Mouse (Mus musculus): ENCODE results near the gene Chml. TPM values are rescaled to one million over a fixed set of nuclear protein-coding genes. Genes with fewer than 3 reads are reported as not detected.

Gene Chml
- polyA plus RNA-seq, 1 experiment from 2014 or later: 0.83 TPM

- ATAC-seq (ENCODE audit: low read depth): no peak
- no peak within 1 kb of the TSS for H3K4me3 ChIP-seq (ENCODE audit: low read depth, low read length)
- H3K9ac ChIP-seq (ENCODE audit: low read depth, low read length): no peak within 1 kb of the TSS
- H3K27me3 ChIP-seq (ENCODE audit: control insufficient read depth, insufficient read depth, low read depth, low read length): no peaks in the 10 kb centered on the region
- no peak within 1 kb of the TSS for H3K4me2 ChIP-seq (ENCODE audit: low read depth, low read length)
- H3K27ac ChIP-seq (ENCODE audit: low read length): no peak within 1 kb of the TSS
- H3K4me1 ChIP-seq (ENCODE audit: control insufficient read depth, low read depth, low read length): peaks cover 3% of the 10 kb centered on the region
- no peaks in the 10 kb centered on the region for H3K36me3 ChIP-seq (ENCODE audit: control insufficient read depth, insufficient read depth)
- no peaks in the 10 kb centered on the region for H3K9me3 ChIP-seq (replicated peaks; ENCODE audit: control insufficient read depth, low read length)
- WGBS (ENCODE audit: insufficient replicate concordance): 56% methylated on average over 1 of the region's 1 CpGs
These were observed 5.6 kb upstream of the Chml start, which contains the start of gene Wdr64 for GRCm38 (mm10) chr1:175698293-175698692. TSS of gene Wdr64 (plus strand) at chr1:175698593.

GRCm38 (mm10) chr1:175693429-175693960 is 794 bp upstream of the Chml start:
- WGBS (ENCODE audit: insufficient replicate concordance): 32% methylated on average over 12 of the region's 12 CpGs
- no peak for ATAC-seq (ENCODE audit: low read depth)
- Histone ChIP-seq H3K4me1 (ENCODE audit: control insufficient read depth, low read depth, low read length) (peaks cover 11% of the 10 kb centered on the region), H3K27me3 (ENCODE audit: control insufficient read depth, insufficient read depth, low read depth, low read length) (no peaks in the 10 kb centered on the region), H3K9ac (ENCODE audit: low read depth, low read length) (peak overlapping the region; percentile 64), H3K9me3 (replicated peaks; ENCODE audit: control insufficient read depth, low read length) (no peaks in the 10 kb centered on the region), H3K4me2 (ENCODE audit: low read depth, low read length) (peak overlapping the region; percentile 99), H3K27ac (ENCODE audit: low read length) (peak overlapping the region; percentile 45; the same call in 1 of the 2 replicates), H3K4me3 (ENCODE audit: low read depth, low read length) (peak overlapping the region; percentile 80), H3K36me3 (ENCODE audit: control insufficient read depth, insufficient read depth) (no peaks in the 10 kb centered on the region)

- Histone ChIP-seq H3K36me3 (ENCODE audit: control insufficient read depth, insufficient read depth) (no peaks in the 10 kb centered on the region), H3K9ac (ENCODE audit: low read depth, low read length) (peak overlapping the region; percentile 64), H3K27me3 (ENCODE audit: control insufficient read depth, insufficient read depth, low read depth, low read length) (no peaks in the 10 kb centered on the region), H3K4me3 (ENCODE audit: low read depth, low read length) (peak overlapping the region; percentile 80), H3K27ac (ENCODE audit: low read length) (peak overlapping the region; percentile 45; the same call in 1 of the 2 replicates), H3K9me3 (replicated peaks; ENCODE audit: control insufficient read depth, low read length) (no peaks in the 10 kb centered on the region), H3K4me2 (ENCODE audit: low read depth, low read length) (peak overlapping the region; percentile 99), H3K4me1 (ENCODE audit: control insufficient read depth, low read depth, low read length) (peaks cover 11% of the 10 kb centered on the region)
- no peak for ATAC-seq (ENCODE audit: low read depth)
- WGBS (ENCODE audit: insufficient replicate concordance): under 1% methylated on average over 17 of the region's 17 CpGs
These were observed 278 bp upstream of the Chml start for GRCm38 (mm10) chr1:175692997-175693361.

GRCm38 (mm10) chr1:175691686-175692245 is 935 bp downstream of the Chml start:
- peak overlapping the region; percentile 83 for H3K9ac ChIP-seq (ENCODE audit: low read depth, low read length)
- no peaks in the 10 kb centered on the region for H3K27me3 ChIP-seq (ENCODE audit: control insufficient read depth, insufficient read depth, low read depth, low read length)
- H3K4me1 ChIP-seq (ENCODE audit: control insufficient read depth, low read depth, low read length): peaks cover 11% of the 10 kb centered on the region
- H3K4me2 ChIP-seq (ENCODE audit: low read depth, low read length): peak overlapping the region; percentile 99
- WGBS (ENCODE audit: insufficient replicate concordance): under 1% methylated on average over 22 of the region's 22 CpGs
- no peak; the same call in 1 of the 2 replicates for ATAC-seq (ENCODE audit: low read depth)
- peak overlapping the region; percentile 76 for H3K27ac ChIP-seq (ENCODE audit: low read length)
- no peaks in the 10 kb centered on the region for H3K9me3 ChIP-seq (replicated peaks; ENCODE audit: control insufficient read depth, low read length)
- no peaks in the 10 kb centered on the region for H3K36me3 ChIP-seq (ENCODE audit: control insufficient read depth, insufficient read depth)
- peak overlapping the region; percentile 80 for H3K4me3 ChIP-seq (ENCODE audit: low read depth, low read length)

- Histone ChIP-seq H3K4me2 (ENCODE audit: low read depth, low read length) (no peak overlapping the region), H3K4me3 (ENCODE audit: low read depth, low read length) (no peak overlapping the region), H3K9ac (ENCODE audit: low read depth, low read length) (no peak overlapping the region), H3K4me1 (ENCODE audit: control insufficient read depth, low read depth, low read length) (no peaks in the 10 kb centered on the region), H3K9me3 (replicated peaks; ENCODE audit: control insufficient read depth, low read length) (no peaks in the 10 kb centered on the region), H3K27me3 (ENCODE audit: control insufficient read depth, insufficient read depth, low read depth, low read length) (no peaks in the 10 kb centered on the region), H3K36me3 (ENCODE audit: control insufficient read depth, insufficient read depth) (no peaks in the 10 kb centered on the region), H3K27ac (ENCODE audit: low read length) (no peak overlapping the region)
- 64% methylated on average over 5 of the region's 6 CpGs for WGBS (ENCODE audit: insufficient replicate concordance)
- ATAC-seq (ENCODE audit: low read depth): no peak
These were observed 11.7 kb downstream of the Chml start for GRCm38 (mm10) chr1:175680995-175681394.

GRCm38 (mm10) chr1:175677459-175677858 is 15.2 kb downstream of the Chml start:
- Histone ChIP-seq H3K4me1 (ENCODE audit: control insufficient read depth, low read depth, low read length) (no peaks in the 10 kb centered on the region), H3K4me2 (ENCODE audit: low read depth, low read length) (no peak overlapping the region), H3K9me3 (replicated peaks; ENCODE audit: control insufficient read depth, low read length) (no peaks in the 10 kb centered on the region), H3K4me3 (ENCODE audit: low read depth, low read length) (no peak overlapping the region), H3K36me3 (ENCODE audit: control insufficient read depth, insufficient read depth) (no peaks in the 10 kb centered on the region), H3K9ac (ENCODE audit: low read depth, low read length) (no peak overlapping the region), H3K27me3 (ENCODE audit: control insufficient read depth, insufficient read depth, low read depth, low read length) (no peaks in the 10 kb centered on the region), H3K27ac (ENCODE audit: low read length) (no peak overlapping the region)
- ATAC-seq (ENCODE audit: low read depth): no peak
- 58% methylated on average over 6 of the region's 6 CpGs for WGBS (ENCODE audit: insufficient replicate concordance)

- H3K27me3 ChIP-seq (ENCODE audit: control insufficient read depth, insufficient read depth, low read depth, low read length): no peaks in the 10 kb centered on the region
- no peaks in the 10 kb centered on the region for H3K9me3 ChIP-seq (replicated peaks; ENCODE audit: control insufficient read depth, low read length)
- no peak for ATAC-seq (ENCODE audit: low read depth)
- no peaks in the 10 kb centered on the region for H3K36me3 ChIP-seq (ENCODE audit: control insufficient read depth, insufficient read depth)
- H3K4me3 ChIP-seq (ENCODE audit: low read depth, low read length): no peak overlapping the region
- no peaks in the 10 kb centered on the region for H3K4me1 ChIP-seq (ENCODE audit: control insufficient read depth, low read depth, low read length)
- 65% methylated on average over 6 of the region's 6 CpGs for WGBS (ENCODE audit: insufficient replicate concordance)
- H3K27ac ChIP-seq (ENCODE audit: low read length): no peak overlapping the region
- no peak overlapping the region for H3K9ac ChIP-seq (ENCODE audit: low read depth, low read length)
- H3K4me2 ChIP-seq (ENCODE audit: low read depth, low read length): no peak overlapping the region
These were observed 17.6 kb downstream of the Chml start for GRCm38 (mm10) chr1:175675116-175675515.

GRCm38 (mm10) chr1:175673563-175674325 is 19.0 kb downstream of the Chml start:
- ATAC-seq (ENCODE audit: low read depth): no peak
- WGBS (ENCODE audit: insufficient replicate concordance): 61% methylated on average over 7 of the region's 7 CpGs

GRCm38 (mm10) chr1:175671626-175672025 is 21.1 kb downstream of the Chml start:
- no peaks in the 10 kb centered on the region for H3K27me3 ChIP-seq (ENCODE audit: control insufficient read depth, insufficient read depth, low read depth, low read length)
- H3K9ac ChIP-seq (ENCODE audit: low read depth, low read length): no peak overlapping the region
- H3K27ac ChIP-seq (ENCODE audit: low read length): no peak overlapping the region
- no peak overlapping the region for H3K4me2 ChIP-seq (ENCODE audit: low read depth, low read length)
- no peaks in the 10 kb centered on the region for H3K9me3 ChIP-seq (replicated peaks; ENCODE audit: control insufficient read depth, low read length)
- H3K4me3 ChIP-seq (ENCODE audit: low read depth, low read length): no peak overlapping the region
- WGBS (ENCODE audit: insufficient replicate concordance): 11% methylated on average over 1 of the region's 1 CpGs
- no peaks in the 10 kb centered on the region for H3K36me3 ChIP-seq (ENCODE audit: control insufficient read depth, insufficient read depth)
- H3K4me1 ChIP-seq (ENCODE audit: control insufficient read depth, low read depth, low read length): no peaks in the 10 kb centered on the region
- ATAC-seq (ENCODE audit: low read depth): no peak

More at GRCm38 (mm10) chr1:175673563-175674325, 19.0 kb downstream of the Chml start:
- no peak overlapping the region for H3K4me3 ChIP-seq (ENCODE audit: low read depth, low read length)
- no peaks in the 10 kb centered on the region for H3K9me3 ChIP-seq (replicated peaks; ENCODE audit: control insufficient read depth, low read length)
- H3K27me3 ChIP-seq (ENCODE audit: control insufficient read depth, insufficient read depth, low read depth, low read length): no peaks in the 10 kb centered on the region
- H3K27ac ChIP-seq (ENCODE audit: low read length): no peak overlapping the region
- no peak overlapping the region for H3K9ac ChIP-seq (ENCODE audit: low read depth, low read length)
- no peaks in the 10 kb centered on the region for H3K4me1 ChIP-seq (ENCODE audit: control insufficient read depth, low read depth, low read length)
- H3K4me2 ChIP-seq (ENCODE audit: low read depth, low read length): no peak overlapping the region
- H3K36me3 ChIP-seq (ENCODE audit: control insufficient read depth, insufficient read depth): no peaks in the 10 kb centered on the region

Measured in liver, embryonic 16.5 days (tissue).